Mouse (Mus musculus) neutrophil, adult 5-6 weeks (primary cell): ENCODE results near the gene Dcaf17. TPM values are rescaled to one million over a fixed set of nuclear protein-coding genes. Genes with fewer than 3 reads are reported as not detected.

Experiments used
- ATAC-seq: fragments of 151-379, 151-347 bp; 2 replicates; pipeline ENCODE4 v1.8.0; 2017; ENCODE audit warnings: mild to moderate bottlenecking, moderate TSS enrichment; ENCODE audit not compliant: insufficient number of reproducible peaks, poor library complexity, low FRiP score, severe bottlenecking; ENCODE audit errors: extremely low read depth
- total RNA-seq: library from RNA; stranded (forward); fragments of 200-1000 nt; gene quantifications from 2 replicates; pipeline ENCODE4 v1.2.3, GENCODE M21; 2017

Dcaf17 gene
- total RNA-seq, 1 experiment from 2014 or later, result 22.5 TPM

DNA sequence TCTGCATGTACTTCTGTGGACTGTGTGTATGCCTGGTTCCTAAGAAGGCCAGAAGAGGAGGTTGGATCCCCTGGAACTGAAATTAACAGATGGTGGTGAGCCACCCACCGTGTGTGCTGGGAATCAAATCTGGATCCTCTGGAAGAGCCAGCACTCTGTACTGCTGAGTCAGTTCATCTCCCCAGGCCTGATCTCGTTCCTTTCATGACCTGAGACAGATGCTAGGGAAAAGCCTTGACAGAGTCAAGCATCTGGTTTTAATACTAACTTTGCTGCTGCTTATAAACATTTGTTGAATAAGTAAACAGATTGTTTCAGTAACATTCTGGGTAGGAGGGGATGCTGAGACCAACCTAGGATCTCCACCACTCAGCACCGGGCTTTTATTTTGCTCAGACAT is 53.4 kb downstream of the Dcaf17 start:
- ATAC-seq, result no peak

DNA sequence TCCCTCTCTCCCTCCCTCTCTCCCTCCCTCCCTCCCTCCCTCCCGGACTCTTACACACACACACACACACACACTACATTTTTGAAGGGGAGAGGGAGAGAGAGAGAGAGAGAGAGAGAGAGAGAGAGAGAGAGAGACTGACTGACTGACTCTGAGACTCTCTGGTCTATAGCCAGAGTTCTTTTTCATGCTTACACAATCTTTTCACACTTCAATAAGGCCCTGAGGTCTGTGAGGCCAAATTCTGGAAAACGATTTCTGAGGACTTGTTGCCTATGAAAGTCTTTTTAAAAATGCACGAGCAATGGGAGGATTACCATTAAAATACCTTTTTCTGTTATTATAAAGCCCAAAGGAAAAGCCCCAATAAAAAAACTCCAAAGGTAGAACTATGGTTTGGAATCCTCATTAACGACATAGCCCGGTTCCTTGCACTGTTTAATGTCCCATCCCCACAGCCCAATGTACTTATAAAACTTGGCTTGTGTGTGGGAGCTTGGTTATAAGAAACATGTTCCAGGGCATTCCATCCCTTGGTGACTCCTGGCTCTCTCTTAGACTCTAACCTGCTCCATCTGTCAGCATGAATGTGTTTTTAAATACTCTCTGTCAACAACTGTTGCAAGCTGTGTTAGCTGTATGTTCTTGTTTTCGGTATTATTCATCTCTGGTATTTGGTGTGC is 58.5 kb downstream of the Dcaf17 start:
- ATAC-seq, result no peak

DNA sequence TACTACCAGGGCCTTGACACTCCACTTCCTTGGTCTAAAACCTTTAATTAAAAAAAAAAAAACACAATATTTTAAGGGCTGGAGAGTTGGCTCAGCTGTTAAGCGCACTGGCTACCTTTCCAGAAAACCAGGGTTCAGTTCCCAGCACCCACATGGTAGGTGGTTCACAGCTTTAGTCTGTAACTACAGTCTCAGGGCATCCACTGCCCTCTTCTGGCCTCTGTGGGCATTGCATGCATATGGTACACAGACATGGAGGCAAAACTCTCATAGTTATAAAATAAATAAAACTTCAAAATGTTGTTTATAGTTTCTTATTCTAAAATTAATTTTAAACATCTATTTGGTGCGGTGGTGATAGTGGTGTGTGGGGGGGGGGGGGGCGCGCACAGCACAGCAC is 61.0 kb downstream of the Dcaf17 start:
- no peak for ATAC-seq

DNA sequence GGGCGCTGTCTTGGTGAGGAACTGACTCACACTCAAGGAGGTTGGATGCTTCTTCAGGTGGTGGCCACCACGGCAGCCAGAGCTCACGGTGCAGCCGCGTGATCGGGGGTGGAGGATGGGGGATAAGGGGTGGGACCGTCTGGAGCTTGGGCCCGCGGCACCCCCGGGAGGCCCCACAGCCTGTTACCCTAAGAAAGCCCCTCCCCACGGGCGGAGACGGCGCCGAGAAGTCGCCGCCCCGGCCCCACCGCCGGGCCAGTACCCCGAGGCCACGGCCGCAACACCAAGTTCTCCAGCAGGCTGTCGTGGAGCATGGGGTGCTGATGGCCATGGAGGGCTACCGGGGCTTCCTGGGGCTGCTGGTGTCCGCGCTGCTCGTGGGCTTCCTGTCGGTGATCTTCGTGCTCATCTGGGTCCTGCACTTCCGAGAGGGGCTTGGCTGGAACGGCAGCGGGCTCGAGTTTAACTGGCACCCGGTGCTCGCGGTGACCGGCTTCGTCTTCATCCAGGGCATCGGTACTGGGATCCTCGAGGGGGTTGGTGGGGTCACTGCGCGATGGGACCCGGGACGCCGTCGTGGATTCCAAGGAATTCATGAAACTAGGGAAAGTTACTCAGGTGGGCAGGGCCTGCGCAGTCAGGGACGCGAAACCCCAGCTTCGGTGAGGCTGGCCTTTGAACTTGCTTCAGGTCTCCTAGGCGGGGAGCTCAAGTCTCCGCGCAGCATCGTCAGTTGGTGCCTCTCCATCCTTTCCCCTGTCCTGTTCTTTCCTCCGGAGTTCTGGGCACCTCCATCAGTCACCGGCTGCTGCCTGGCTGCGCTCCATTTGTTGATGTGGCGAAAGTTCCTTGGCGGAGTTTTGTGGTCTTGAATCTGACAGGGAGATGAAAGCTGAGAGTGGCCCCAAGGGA is 62.9 kb downstream of the Dcaf17 start, which contains the start of gene Cybrd1:
Gene Cybrd1 (plus strand): TSS at position 127 of the 912 bp plus-strand sequence.
- no peak for ATAC-seq

DNA sequence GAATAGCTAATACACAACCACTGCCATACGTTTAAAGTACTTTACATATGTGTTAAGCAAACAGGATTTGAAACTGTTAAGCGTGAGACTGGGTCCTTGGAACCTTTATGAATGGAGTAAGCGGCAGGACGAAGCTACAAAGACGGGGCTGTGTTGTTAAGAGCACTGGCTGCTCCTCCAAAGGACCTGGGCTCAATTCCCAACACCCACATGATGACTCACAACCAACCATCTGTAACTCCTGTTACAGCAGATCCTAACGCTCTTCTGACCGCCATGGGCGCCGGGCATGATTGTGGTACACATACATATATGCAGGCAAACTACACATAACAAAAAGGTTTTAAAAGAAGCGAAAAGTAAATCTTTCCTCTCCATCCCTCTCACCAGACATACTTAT is 65.7 kb downstream of the Dcaf17 start:
- no peak for ATAC-seq

DNA sequence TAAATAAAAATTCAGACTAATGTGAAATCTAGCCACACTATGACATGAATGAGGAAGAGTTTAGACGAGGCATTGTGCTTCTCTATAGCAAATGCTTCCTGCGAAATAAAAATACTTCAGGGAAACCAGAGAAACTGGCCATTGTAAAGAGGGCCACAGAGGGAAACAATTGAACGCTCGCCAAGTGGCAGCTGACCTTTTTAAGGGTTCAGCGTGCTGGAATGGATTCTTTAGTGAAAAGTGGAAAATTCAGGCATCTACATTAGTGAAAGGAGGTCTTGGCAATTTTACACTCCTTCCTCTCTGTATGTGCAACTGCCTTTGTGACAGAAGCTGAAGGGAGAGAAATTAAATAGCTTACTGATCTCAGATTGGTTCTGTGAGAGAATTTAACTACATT is 66.3 kb downstream of the Dcaf17 start:
- ATAC-seq, result no peak

DNA sequence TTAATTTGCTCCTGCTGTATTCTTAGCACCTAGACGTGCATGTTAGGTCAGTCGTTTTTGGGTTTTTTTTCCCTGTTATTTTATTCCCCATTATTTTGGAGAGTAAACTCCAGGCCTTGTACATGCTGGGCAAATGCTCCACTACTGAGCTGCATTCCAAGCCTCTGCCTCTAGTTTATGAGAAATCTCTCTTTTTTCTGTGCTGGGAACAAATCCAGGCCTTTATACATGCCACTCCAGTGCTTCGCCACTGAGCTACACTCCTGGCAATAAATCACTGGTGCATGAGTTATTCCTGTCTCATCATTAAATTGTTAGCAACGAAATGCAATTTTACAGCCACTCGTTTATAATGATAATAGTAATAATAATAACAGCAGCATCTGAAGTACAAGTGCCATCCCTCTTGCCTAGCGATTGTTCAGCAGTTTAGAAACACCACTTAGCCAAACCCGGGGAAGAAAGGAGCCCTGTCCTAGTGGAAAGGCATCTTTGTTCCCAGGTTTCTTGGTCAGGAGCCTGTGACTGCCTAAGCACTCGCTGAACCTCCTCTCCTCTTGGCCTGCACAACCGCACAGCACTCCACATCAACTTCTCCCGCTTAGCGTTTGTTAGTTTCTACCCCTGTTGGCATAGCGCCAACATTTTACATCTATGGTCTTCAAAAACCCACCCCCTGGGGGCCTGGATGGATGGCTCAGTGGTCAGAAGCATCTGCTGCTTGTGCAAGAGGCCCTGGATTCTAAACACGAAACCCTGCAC is 67.3 kb downstream of the Dcaf17 start:
- ATAC-seq, result no peak

DNA sequence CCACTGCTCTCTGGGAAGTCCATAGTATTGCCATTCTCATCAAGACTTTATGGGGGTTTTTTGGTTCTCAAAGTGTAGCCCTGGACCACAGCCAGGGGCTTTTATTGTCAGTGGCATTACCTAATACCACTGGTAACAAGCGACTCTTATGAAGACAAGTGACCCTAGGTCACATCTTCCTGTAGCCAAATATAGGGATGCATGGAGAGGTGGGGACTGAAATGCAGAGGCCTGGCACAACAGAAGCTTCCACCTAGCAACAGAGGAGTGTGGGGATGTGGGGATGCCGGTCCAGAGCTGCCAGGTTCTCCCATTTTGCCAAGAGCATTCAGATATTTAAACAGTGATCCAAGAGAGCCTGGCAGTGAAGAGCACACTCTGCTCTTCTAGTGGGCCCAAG is 68.5 kb downstream of the Dcaf17 start:
- ATAC-seq, result no peak

DNA sequence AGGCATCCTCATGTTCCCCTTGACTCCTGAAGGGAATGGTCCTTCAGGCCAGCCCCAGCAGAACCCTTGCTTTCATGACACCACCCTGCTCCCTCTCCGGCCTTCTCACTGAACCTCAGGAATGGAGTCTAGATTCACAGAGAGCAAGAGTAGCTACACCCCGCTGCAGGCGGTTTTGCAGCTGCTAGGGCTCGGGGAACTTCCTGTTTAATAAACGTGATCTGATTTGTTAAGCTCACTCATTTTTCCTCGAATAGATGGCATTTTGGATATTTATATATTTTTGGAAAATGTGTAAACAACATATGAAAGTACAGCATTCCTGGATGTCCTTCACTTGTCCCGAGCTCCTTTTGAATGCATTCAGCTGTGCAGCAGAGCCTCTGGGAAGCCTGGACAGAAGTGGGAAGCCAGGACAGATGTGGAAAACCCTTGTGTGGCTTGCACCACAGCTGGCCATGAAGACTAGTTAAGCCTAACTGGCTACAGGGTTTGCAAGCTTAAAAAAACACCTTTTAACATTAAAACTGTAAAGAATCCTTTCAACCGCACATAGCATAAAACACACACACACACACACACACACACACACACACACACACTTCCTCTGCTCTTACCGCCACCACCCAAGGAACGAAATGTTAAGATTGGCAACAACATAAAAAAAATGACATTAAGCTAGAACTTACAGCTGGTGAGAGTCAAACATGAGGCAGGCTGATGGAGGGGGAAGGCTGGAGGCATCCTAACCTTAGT is 72.8 kb downstream of the Dcaf17 start:
- ATAC-seq, result no peak

DNA sequence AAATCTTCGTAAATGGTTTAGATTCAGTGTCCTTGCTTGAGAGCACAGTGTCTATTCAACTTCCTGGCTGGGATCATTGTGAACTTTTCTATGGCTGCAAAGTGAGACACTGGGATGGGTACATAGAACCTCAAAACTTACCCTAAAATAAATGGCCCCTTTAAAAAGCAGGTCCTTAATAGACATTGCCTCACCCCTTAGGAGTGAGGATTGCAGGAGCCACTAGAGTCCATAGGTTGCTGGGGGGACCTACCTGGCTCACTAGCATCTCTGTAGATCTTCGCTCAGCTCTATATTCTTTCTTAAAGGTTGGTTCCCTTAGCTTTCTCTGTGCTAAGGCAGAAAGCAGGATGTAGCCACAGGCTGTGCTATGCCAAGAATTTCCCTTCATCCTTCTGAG is 75.2 kb downstream of the Dcaf17 start:
- no peak for ATAC-seq

DNA sequence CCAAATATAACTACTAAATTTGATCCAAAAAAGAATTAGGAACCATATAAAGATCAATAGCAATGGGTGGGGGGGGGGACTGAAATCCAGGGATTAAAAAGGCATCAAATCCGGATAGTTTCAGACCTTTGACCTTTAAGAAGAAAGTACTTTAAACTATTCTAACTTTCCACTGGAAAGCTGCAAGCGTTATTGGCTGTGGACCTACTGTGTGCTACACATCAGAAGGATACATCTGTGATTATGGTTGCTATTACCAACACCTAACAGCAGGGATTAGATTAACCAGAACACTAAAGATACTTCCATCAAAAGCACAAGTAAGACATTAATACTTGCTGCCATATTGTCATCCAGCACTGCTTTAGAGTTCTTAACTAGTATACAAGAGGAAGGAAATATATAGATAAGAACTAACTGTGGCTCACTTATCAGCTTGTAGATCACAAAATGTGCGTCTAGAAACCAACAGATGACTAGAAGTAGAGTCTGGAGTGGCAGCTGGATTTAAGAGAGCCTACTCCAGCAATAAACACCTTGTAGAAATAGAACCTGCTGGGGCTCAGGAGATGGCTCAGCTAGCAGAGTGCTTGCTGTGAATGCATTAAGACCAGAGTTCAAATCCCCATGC is 76.9 kb downstream of the Dcaf17 start:
- no peak for ATAC-seq

DNA sequence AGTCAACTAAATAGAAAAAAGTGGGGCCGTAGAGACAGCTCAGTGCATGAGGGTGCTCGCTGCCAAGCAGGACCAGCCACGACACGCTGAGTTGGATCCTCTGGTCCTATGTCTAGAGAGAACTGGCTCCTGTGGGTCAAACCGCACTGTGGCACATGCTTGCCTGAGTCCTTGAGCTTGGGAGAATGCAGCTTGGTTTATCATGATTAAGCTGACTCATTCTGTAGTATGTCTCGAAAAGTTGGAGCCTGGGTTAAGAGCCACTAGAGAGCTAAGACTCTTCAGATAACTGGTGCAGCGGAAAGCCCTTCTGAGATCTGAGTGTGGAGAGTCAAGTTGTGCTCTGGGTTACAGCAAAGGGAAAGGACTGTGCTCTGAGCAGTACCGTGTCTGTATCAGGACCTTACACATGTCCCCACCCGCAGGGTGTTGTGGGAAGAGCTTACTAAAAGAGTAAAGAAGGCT is 78.9 kb downstream of the Dcaf17 start:
- ATAC-seq, result no peak

DNA sequence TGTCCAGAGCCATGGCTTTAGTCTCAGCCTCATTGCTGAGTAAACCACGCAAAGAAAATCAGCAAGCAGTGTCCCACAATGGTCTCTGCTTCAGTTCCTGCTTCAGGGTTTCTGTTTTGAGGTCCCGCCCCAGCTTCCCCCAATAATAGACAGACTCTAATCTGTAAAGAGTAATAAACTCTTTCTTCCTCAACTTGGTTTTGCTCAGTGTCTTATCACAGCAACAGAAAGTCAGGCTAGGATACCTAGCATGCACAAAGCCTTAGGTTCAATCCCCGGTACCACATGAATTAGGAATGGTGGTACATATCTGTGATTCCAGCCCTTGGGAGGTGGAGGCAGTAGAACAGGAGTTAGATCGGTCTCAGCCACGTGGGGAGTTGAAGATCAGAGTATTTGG is 79.7 kb downstream of the Dcaf17 start:
- ATAC-seq, result no peak

DNA sequence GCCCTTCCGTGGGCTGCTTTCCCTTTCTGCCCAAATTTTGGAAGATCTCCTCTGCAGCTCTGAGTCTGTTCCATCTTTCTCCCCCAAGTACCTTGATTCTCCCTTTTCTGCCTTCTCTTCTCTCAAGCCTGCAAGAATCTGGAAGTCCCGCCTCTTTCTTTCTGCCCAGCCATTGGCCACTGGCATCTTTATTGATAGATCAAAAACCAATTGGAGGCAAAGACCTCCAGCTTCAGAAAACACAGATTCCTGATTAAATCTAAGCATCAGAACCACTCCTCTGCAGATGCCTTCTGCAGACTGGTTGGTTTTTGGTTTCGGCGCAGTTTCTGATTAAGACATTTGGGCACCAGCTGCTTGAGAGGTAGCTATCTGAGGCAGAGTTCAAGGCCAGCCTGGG is 85.5 kb downstream of the Dcaf17 start:
- ATAC-seq, result no peak

DNA sequence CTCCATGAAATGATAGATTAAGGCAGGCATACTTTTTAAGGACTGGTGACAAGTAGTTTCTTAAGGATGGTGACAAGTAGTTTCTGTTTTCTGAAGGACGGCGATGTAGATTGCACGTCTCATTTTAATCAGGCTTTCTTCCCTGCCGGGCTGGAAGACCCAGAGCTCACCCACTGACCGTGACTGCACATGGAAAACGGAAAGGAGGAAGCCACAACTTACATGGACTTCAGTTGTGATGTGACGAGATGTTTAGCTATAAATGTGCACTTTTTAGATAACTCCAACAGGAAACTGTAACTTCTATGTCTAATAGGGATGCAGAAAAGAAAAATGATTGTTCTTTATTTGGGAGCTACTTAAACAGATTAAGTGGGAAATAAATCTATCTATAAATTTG is 87.3 kb downstream of the Dcaf17 start:
- no peak for ATAC-seq

DNA sequence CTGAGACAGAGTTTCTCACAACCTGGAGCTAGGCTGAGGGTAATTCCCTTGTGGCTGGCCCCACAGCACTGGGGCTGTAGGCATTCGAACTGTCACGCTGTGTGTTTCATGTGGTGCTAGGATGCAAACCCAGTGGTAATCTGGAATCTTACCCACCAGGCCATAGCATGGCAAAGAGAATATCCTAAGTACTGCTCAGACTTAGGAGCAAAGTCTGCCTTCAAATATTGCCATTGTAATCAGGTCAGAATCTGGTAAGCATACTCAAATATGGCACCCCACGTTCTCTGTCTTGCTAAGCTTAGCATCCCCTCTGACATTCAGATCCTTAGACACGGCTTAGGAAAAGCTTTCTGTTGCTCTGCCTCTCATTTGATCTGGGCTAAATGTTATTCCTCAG is 90.7 kb downstream of the Dcaf17 start:
- ATAC-seq, result no peak

DNA sequence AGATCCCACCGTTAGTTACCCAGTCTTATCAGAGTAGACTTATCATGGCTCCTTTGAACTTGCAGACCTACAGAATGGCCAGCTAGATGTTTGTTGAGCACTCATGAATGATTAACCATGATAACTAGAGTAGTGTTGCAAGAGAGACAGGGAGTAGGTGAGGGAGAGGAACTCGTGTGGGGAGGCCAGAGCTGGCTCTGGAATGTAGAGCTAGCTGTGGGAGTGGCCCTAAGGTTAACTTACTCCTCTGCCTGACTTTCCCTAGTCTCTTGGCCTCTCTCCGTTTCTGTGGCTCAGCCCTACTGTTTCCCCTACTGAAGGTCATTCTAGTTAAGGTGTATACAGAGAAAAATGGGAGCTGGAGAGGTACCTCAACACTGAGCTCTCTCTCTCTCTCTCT is 91.1 kb downstream of the Dcaf17 start:
- no peak for ATAC-seq

DNA sequence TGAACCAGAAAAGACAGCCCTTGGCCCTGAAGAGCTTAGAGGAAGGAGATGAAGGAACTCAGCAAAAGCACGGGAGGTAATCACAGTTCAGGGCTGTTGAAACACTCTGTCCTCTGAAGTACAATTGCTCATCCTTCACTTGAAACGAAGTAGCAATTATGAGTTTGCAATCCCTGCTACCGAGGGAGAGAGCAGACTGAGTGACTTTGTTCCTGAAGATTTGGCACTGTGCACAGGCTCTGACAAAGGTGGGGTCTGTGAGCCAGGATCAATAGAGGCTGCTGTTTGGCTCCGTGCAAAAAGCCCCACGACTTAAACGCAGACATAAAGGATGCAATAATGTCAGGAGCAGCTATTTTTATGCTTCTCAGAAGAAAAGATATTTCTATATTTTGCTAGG is 92.7 kb downstream of the Dcaf17 start:
- ATAC-seq, result no peak
